Mouse (Mus musculus) thymus, adult 2 months (tissue): ENCODE data around the gene Dhps. TPM values are rescaled to one million over a fixed set of nuclear protein-coding genes. Genes with fewer than 3 reads are reported as not detected.

ENCODE experiments used
- DNase-seq: peaks from one replicate; pipeline ENCODE4 v3.0.0; 2021
- H3K27ac ChIP-seq: fragments of 200-500 bp; 2 replicates; pipeline ENCODE4 v1.5.1; 2012; ENCODE audit warnings: low read length, control low read depth; ENCODE audit not compliant: control insufficient read depth, insufficient read depth
- H3K27me3 ChIP-seq: fragments of 200-500 bp; 2 replicates; pipeline ENCODE4 v1.6.1; 2012; ENCODE audit warnings: mild to moderate bottlenecking, low read length, moderate library complexity, mixed read lengths; ENCODE audit not compliant: control insufficient read depth, insufficient read depth
- H3K36me3 ChIP-seq: fragments of 200-500 bp; 2 replicates; pipeline ENCODE4 v1.6.1; 2012; ENCODE audit warnings: mild to moderate bottlenecking, low read length, moderate library complexity; ENCODE audit not compliant: control insufficient read depth, insufficient read depth
- H3K4me1 ChIP-seq: fragments of 200-500 bp; replicated peaks from 2 replicates; pipeline ENCODE4 v1.6.1; 2012; ENCODE audit warnings: low read length; ENCODE audit not compliant: control insufficient read depth, insufficient read depth
- H3K4me3 ChIP-seq: fragments of 200-500 bp; 2 replicates; pipeline ENCODE4 v1.5.1; 2012; ENCODE audit warnings: mild to moderate bottlenecking, low read length, control low read depth, moderate library complexity; ENCODE audit not compliant: control insufficient read depth, insufficient read depth
- CTCF ChIP-seq: fragments of 200-500 bp; IDR thresholded peaks from 2 replicates; pipeline ENCODE4 v1.5.1; 2012; ENCODE audit warnings: mild to moderate bottlenecking, control low read depth, low read length, moderate library complexity, borderline replicate concordance; ENCODE audit not compliant: control insufficient read depth, poor library complexity, insufficient read depth; ENCODE audit errors: extremely low read depth
- POLR2A ChIP-seq: fragments of 200-500 bp; IDR thresholded peaks from 2 replicates; pipeline ENCODE4 v1.6.1; 2012; ENCODE audit warnings: mild to moderate bottlenecking, low read length, control low read depth, moderate library complexity; ENCODE audit not compliant: control insufficient read depth, poor library complexity, insufficient read depth; ENCODE audit errors: extremely low read depth
- WGBS: fragments of 180-500 bp; shearing (Covaris S2); methylation state at CpG from one replicate; pipeline ENCODE4 v1.1.7; 2018; 5-methylcytosine and 5-hydroxymethylcytosine counted together
- polyA plus RNA-seq: library from polyadenylated mRNA; depleted of rRNA; stranded (reverse); fragments of >200 nt; gene quantifications from 2 replicates; pipeline ENCODE4 v1.2.3, GENCODE M21; 2012

Gene Dhps
- polyA plus RNA-seq, 1 experiment = 105 TPM

- Histone ChIP-seq H3K36me3 (peaks cover 47% of the 10 kb centered on the region), H3K27ac (no peak overlapping the region), H3K27me3 (no peaks in the 10 kb centered on the region), H3K4me3 (no peak overlapping the region), H3K4me1 (peaks cover 7% of the 10 kb centered on the region)
- WGBS = 93% methylated on average over 2 of the region's 2 CpGs
- DNase-seq = no peak
- TF ChIP-seq POLR2A (no peak), CTCF (no peak)
Measured at GRCm38 (mm10) chr8:85088771-85089170, 17.2 kb downstream of the Dhps start.

GRCm38 (mm10) chr8:85090856-85091255, 19.3 kb downstream of the Dhps start:
- no peak for TF ChIP-seq CTCF
- TF ChIP-seq POLR2A = no peak
- Histone ChIP-seq H3K27me3 (no peaks in the 10 kb centered on the region), H3K4me3 (no peak overlapping the region), H3K27ac (no peak overlapping the region), H3K36me3 (peaks cover 57% of the 10 kb centered on the region), H3K4me1 (no peaks in the 10 kb centered on the region)
- DNase-seq = no peak
- 95% methylated on average over 11 of the region's 11 CpGs for WGBS

- DNase-seq = no peak
- WGBS = 95% methylated on average over 21 of the region's 21 CpGs
- Histone ChIP-seq H3K4me1 (no peaks in the 10 kb centered on the region), H3K27me3 (no peaks in the 10 kb centered on the region), H3K4me3 (no peak overlapping the region), H3K27ac (no peak overlapping the region), H3K36me3 (peaks cover 62% of the 10 kb centered on the region)
- no peak for TF ChIP-seq CTCF
- TF ChIP-seq POLR2A = no peak
Measured at GRCm38 (mm10) chr8:85091526-85092090, 20.1 kb downstream of the Dhps start.

- H3K4me1 ChIP-seq = no peaks in the 10 kb centered on the region
- DNase-seq = no peak
- TF ChIP-seq POLR2A (no peak), CTCF (no peak)
- peaks cover 57% of the 10 kb centered on the region for H3K36me3 ChIP-seq
- no peaks in the 10 kb centered on the region for H3K27me3 ChIP-seq
- H3K27ac ChIP-seq = no peak overlapping the region
- no peak overlapping the region for H3K4me3 ChIP-seq
- WGBS = 97% methylated on average over 13 of the region's 13 CpGs
Measured at GRCm38 (mm10) chr8:85095051-85095450, 23.5 kb downstream of the Dhps start.

GRCm38 (mm10) chr8:85095566-85095965, 24.0 kb downstream of the Dhps start:
- no peak overlapping the region for H3K27ac ChIP-seq

DNA sequence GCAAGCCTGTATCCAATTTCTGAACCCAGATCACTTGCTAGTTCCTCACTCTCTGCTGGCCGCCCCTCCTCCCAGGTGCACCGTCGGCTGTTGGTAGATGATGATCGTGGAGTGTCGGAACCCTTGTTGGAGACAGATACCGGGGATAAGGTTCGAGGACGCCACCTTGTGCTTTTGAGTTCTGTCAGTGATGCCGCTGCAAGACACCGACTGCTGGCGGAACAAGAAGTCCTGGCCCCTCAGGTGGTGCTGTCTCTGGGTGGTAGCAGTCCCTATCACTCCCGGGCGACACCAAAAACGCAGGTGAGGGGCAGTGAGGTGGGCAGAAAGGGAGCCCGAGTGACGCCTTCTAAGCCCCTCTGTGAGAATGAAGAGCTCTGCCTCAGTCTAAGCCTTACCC, 24.6 kb downstream of the Dhps start:
- H3K4me3 ChIP-seq = no peak overlapping the region

More at GRCm38 (mm10) chr8:85095566-85095965, 24.0 kb downstream of the Dhps start:
- Histone ChIP-seq H3K27me3 (no peaks in the 10 kb centered on the region), H3K4me3 (no peak overlapping the region), H3K36me3 (peaks cover 57% of the 10 kb centered on the region), H3K4me1 (0 out of 2 replicates have a peak, but pooled peaks cover 2% of the 10 kb centered on the region)
- no peak for DNase-seq
- no peak for TF ChIP-seq POLR2A
- TF ChIP-seq CTCF = no peak
- 96% methylated on average over 7 of the region's 7 CpGs for WGBS

DNA sequence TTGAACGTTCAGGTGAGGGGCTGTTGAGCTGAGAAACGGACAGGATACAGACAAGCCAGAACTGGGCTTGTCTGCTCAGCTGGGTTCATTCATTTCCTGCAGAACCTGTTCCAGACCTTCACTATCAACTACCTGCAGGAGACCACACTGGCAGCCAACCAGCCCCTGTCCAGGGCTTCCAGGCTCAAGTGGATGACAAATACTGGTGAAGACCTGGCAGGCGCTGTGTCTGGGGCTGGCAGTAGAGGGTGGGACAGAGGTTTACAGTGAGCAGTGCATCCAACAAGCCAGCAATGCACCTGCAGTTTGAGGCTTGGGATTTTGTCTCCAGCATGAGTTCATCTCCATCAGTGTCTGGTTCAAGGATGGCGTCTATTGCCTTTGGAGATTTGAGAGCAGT, 25.3 kb downstream of the Dhps start:
- TF ChIP-seq POLR2A = no peak
- TF ChIP-seq CTCF = no peak
- no peak overlapping the region for H3K27ac ChIP-seq
- no peaks in the 10 kb centered on the region for H3K27me3 ChIP-seq
- WGBS = 93% methylated on average over 4 of the region's 4 CpGs
- H3K4me1 ChIP-seq = 0 out of 2 replicates have a peak, but pooled peaks cover 2% of the 10 kb centered on the region
- H3K4me3 ChIP-seq = no peak overlapping the region
- no peak for DNase-seq
- H3K36me3 ChIP-seq = peaks cover 51% of the 10 kb centered on the region

More for the DNA sequence above, 24.6 kb downstream of the Dhps start:
- TF ChIP-seq POLR2A (no peak), CTCF (no peak)
- H3K27ac ChIP-seq = no peak overlapping the region
- 0 out of 2 replicates have a peak, but pooled peaks cover 2% of the 10 kb centered on the region for H3K4me1 ChIP-seq
- no peak for DNase-seq
- no peaks in the 10 kb centered on the region for H3K27me3 ChIP-seq
- WGBS = 94% methylated on average over 16 of the region's 16 CpGs
- H3K36me3 ChIP-seq = peaks cover 51% of the 10 kb centered on the region
